ENCODE assay signal across 24 mouse cellular contexts in the genomic region with DNA sequence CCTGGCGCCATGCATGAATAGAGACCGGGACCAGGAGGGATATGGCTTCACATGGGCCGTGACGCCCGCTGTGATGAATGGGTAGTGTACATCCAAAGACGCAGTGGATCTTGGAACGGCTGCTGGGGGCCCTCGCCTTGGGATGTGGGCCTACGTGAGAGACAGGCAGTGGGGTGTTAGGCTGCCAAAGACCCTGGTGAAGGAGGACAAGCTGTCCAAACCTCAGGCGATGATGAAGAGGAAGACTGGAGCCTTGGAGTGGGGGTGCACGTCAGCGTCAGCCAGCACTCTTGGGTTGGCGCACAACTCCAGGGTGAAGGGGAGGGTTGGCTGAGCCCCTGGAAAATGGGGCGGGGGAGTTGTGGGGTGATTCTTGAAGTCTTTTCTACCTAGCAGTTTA. TPM values are rescaled to one million over a fixed set of nuclear protein-coding genes. Genes with fewer than 3 reads are reported as not detected.
DNase-seq lines count a peak whose midpoint lies in the region; ATAC-seq and TF ChIP-seq lines count a peak whose summit lies in the region.
"Had no signal": no experiment of that assay in that cellular context is flagged by ENCODE, and none has a peak within 500 bp of the region (broad histone marks: within the 10 kb centered on the region; RNA-seq: fewer than 3 reads in every experiment).

No protein-coding gene starts in this region.

- no peak overlapping the region for H3K9ac ChIP-seq in lung, embryonic 15.5 days
- H3K9ac ChIP-seq in embryonic facial prominence, embryonic 13.5 days = no peak overlapping the region
- H3K9ac ChIP-seq in limb, embryonic 12.5 days (replicated peaks) = no peak overlapping the region
- H3K9ac ChIP-seq: forebrain, embryonic 13.5 days; kidney, embryonic 15.5 days; liver, embryonic 15.5 days had no signal

- WGBS in lung, embryonic 15.5 days = 55% methylated on average over 14 of the region's 14 CpGs
- 93% methylated on average over 14 of the region's 14 CpGs for WGBS in embryonic facial prominence, embryonic 13.5 days
- WGBS in limb, embryonic 12.5 days = 92% methylated on average over 14 of the region's 14 CpGs

- no peaks in the 10 kb centered on the region for H3K27me3 ChIP-seq in lung, embryonic 15.5 days
- no peaks in the 10 kb centered on the region for H3K27me3 ChIP-seq in embryonic facial prominence, embryonic 13.5 days
- no peaks in the 10 kb centered on the region for H3K27me3 ChIP-seq in limb, embryonic 12.5 days
- H3K27me3 ChIP-seq in myocyte (ENCODE audit: control insufficient read depth, insufficient read depth, insufficient read length) = no peaks in the 10 kb centered on the region
- H3K27me3 ChIP-seq: forebrain, embryonic 13.5 days; kidney, embryonic 15.5 days had no signal

- H3K4me3 ChIP-seq in lung, embryonic 15.5 days = no peak overlapping the region
- no peak overlapping the region for H3K4me3 ChIP-seq in embryonic facial prominence, embryonic 13.5 days
- H3K4me3 ChIP-seq in limb, embryonic 12.5 days (replicated peaks) = no peak overlapping the region
- H3K4me3 ChIP-seq in myocyte = no peak overlapping the region
- H3K4me3 ChIP-seq: forebrain, embryonic 13.5 days; kidney, embryonic 15.5 days; liver, embryonic 15.5 days; megakaryocyte, embryonic 14.5 days had no signal

- H3K36me3 ChIP-seq in lung, embryonic 15.5 days = no peaks in the 10 kb centered on the region
- H3K36me3 ChIP-seq in embryonic facial prominence, embryonic 13.5 days = no peaks in the 10 kb centered on the region
- H3K36me3 ChIP-seq in limb, embryonic 12.5 days = no peaks in the 10 kb centered on the region
- no peaks in the 10 kb centered on the region for H3K36me3 ChIP-seq in myocyte (ENCODE audit: control insufficient read depth, insufficient read depth)
- H3K36me3 ChIP-seq: kidney, embryonic 15.5 days; liver, embryonic 15.5 days had no signal

- no peaks in the 10 kb centered on the region for H3K79me2 ChIP-seq in myocyte (ENCODE audit: control insufficient read depth, insufficient read depth)

- peak overlapping the region; percentile 11; the same call in 1 of the 2 replicates for H3K4me2 ChIP-seq in lung, embryonic 15.5 days
- H3K4me2 ChIP-seq in embryonic facial prominence, embryonic 13.5 days = no peak overlapping the region
- no peak overlapping the region for H3K4me2 ChIP-seq in limb, embryonic 12.5 days
- peak overlapping the region; percentile 70 for H3K4me2 ChIP-seq in myocyte (ENCODE audit: low read depth)
- H3K4me2 ChIP-seq: kidney, embryonic 15.5 days; liver, embryonic 15.5 days had no signal

- ATAC-seq in lung, embryonic 15.5 days (ENCODE audit: borderline replicate concordance, extremely low read depth, low FRiP score, low TSS enrichment) = peak; percentile 79
- ATAC-seq in embryonic facial prominence, embryonic 13.5 days (ENCODE audit: insufficient number of reproducible peaks, insufficient read depth, low FRiP score, low TSS enrichment, low read depth) = no peak
- no peak for ATAC-seq in limb, embryonic 12.5 days (ENCODE audit: insufficient number of reproducible peaks, insufficient read depth, low FRiP score, low TSS enrichment, low read depth)
- ATAC-seq: intestine, postnatal 0 days had no signal

- H3K9me3 ChIP-seq in lung, embryonic 15.5 days = no peaks in the 10 kb centered on the region
- H3K9me3 ChIP-seq in embryonic facial prominence, embryonic 13.5 days = no peaks in the 10 kb centered on the region
- H3K9me3 ChIP-seq in limb, embryonic 12.5 days = no peaks in the 10 kb centered on the region
- H3K9me3 ChIP-seq: forebrain, embryonic 13.5 days; kidney, embryonic 15.5 days; liver, embryonic 15.5 days; megakaryocyte, embryonic 14.5 days had no signal

- DNase-seq in lung, postnatal 36 days = no peak
- no peak for DNase-seq in layer of hippocampus, postnatal 36 days
- no peak for DNase-seq in urinary bladder, postnatal 10 days (ENCODE audit: low spot score)
- DNase-seq: adrenal gland, adult 2 months; cerebellum, adult 9-10 months; layer of hippocampus, adult 9-11 months had no signal

- H3ac ChIP-seq in myocyte (ENCODE audit: control insufficient read depth, insufficient read length) = no peak overlapping the region

- peak overlapping the region; percentile 96 for H3K27ac ChIP-seq in lung, embryonic 15.5 days
- peak overlapping the region; percentile 86 for H3K27ac ChIP-seq in embryonic facial prominence, embryonic 13.5 days
- peak overlapping the region; percentile 81; the same call in 1 of the 2 replicates for H3K27ac ChIP-seq in limb, embryonic 12.5 days
- H3K27ac ChIP-seq: liver, embryonic 15.5 days had no signal

- TF ChIP-seq POLR2A in myocyte (IDR thresholded peaks at IDR 0.05; ENCODE audit: insufficient read length, low read depth) = no peak

- H3K4me1 ChIP-seq in lung, embryonic 15.5 days = peaks cover 77% of the 10 kb centered on the region
- peaks cover 59% of the 10 kb centered on the region for H3K4me1 ChIP-seq in embryonic facial prominence, embryonic 13.5 days
- peaks cover 51% of the 10 kb centered on the region for H3K4me1 ChIP-seq in limb, embryonic 12.5 days (replicated peaks)

TF ChIP-seq in myocyte, 11 proteins besides CTCF, POLR2A, EP300 and RAD21:
- TF ChIP-seq MYOD1 (IDR thresholded peaks at IDR 0.05; ENCODE audit: control insufficient read depth in 1 of 3, insufficient read length in 2 of 3, low read depth in 2 of 3) (no peak), SRF (IDR thresholded peaks at IDR 0.05; ENCODE audit: control insufficient read depth, insufficient read length, low read depth) (no peak), CEBPB (IDR thresholded peaks at IDR 0.05; ENCODE audit: insufficient read depth, poor library complexity, severe bottlenecking) (no peak), TCF3 (IDR thresholded peaks at IDR 0.05; ENCODE audit: insufficient read length, low read depth) (no peak), E2F4 (IDR thresholded peaks at IDR 0.05; ENCODE audit: insufficient read depth) (no peak), MYOG (IDR thresholded peaks at IDR 0.05; ENCODE audit: control insufficient read depth in 1 of 3, insufficient read depth in 1 of 3, insufficient read length in 2 of 3, low read depth in 2 of 3) (no peak), REST (IDR thresholded peaks at IDR 0.05; ENCODE audit: insufficient read depth, insufficient read length) (no peak), USF1 (IDR thresholded peaks at IDR 0.05; ENCODE audit: low read depth) (no peak)
TF ChIP-seq in myocyte: peak in this region for 0.

RNA-seq across cellular contexts. Expression of a gene that starts 3.5 kb away (rescaled TPM):
- polyA plus RNA-seq in lung, embryonic 15.5 days (2015; fragmentation: Nextera tagmentation; extraction: Ambion mirVana) = 0.34 and 0.87 TPM in 2 replicates
- polyA plus RNA-seq in embryonic facial prominence, embryonic 13.5 days (2015; fragmentation: Nextera tagmentation; extraction: Ambion mirVana) = 0.37 and 0.66 TPM in 2 replicates
- polyA plus RNA-seq in limb, embryonic 12.5 days (2016; fragmentation: Nextera tagmentation; extraction: Ambion mirVana) = 0.60 TPM in 1 of 2 replicates, not detected in the other
- polyA plus RNA-seq in myocyte (2012; fragmentation: generic; extraction: Trizol) = 14.5 TPM
- not detected for total RNA-seq in layer of hippocampus, postnatal 36 days (2021)
- total RNA-seq: adrenal gland, adult 2 months; common myeloid progenitor, adult 5-6 weeks; gastrocnemius, postnatal 14 days; heart, postnatal 25 days; left cerebral cortex, adult 8-10 months had no signal
- polyA plus RNA-seq: embryonic facial prominence, embryonic 11.5 days; forebrain, embryonic 13.5 days; hindbrain, embryonic 16.5 days; limb, embryonic 11.5 days; midbrain, embryonic 16.5 days; neural tube, embryonic 11.5 days had no signal

RNA-seq across cellular contexts. Expression of a gene that starts 10.5 kb away (rescaled TPM):
- polyA plus RNA-seq in lung, embryonic 15.5 days (2015; fragmentation: Nextera tagmentation; extraction: Ambion mirVana) = 2.4 and 7.4 TPM in 2 replicates
- 7.7 and 8.4 TPM in 2 replicates for polyA plus RNA-seq in embryonic facial prominence, embryonic 13.5 days (2015; fragmentation: Nextera tagmentation; extraction: Ambion mirVana)
- 14.4 and 15.3 TPM in 2 replicates for polyA plus RNA-seq in limb, embryonic 12.5 days (2016; fragmentation: Nextera tagmentation; extraction: Ambion mirVana)
- polyA plus RNA-seq in myocyte (2012; fragmentation: generic; extraction: Trizol) = 3,238 TPM
- not detected for total RNA-seq in layer of hippocampus, postnatal 36 days (2021)
- polyA plus RNA-seq: adrenal gland, adult 2 months had no signal

RNA-seq across cellular contexts. Expression of a gene that starts 29.5 kb away (rescaled TPM):
- polyA plus RNA-seq in lung, embryonic 15.5 days (2015; fragmentation: Nextera tagmentation; extraction: Ambion mirVana) = 125 and 130 TPM in 2 replicates
- 28.5 and 29.2 TPM in 2 replicates for polyA plus RNA-seq in embryonic facial prominence, embryonic 13.5 days (2015; fragmentation: Nextera tagmentation; extraction: Ambion mirVana)
- polyA plus RNA-seq in limb, embryonic 12.5 days (2016; fragmentation: Nextera tagmentation; extraction: Ambion mirVana) = 30.2 and 30.3 TPM in 2 replicates
- 298 TPM for polyA plus RNA-seq in myocyte (2012; fragmentation: generic; extraction: Trizol)
- total RNA-seq in layer of hippocampus, postnatal 36 days (2021) = 1 to 10 TPM; 1.2 to 3.4 TPM

RNA-seq across cellular contexts. Expression of a gene that starts 43.3 kb away (rescaled TPM):
- polyA plus RNA-seq in lung, embryonic 15.5 days (2015; fragmentation: Nextera tagmentation; extraction: Ambion mirVana) = 272 and 299 TPM in 2 replicates
- polyA plus RNA-seq in embryonic facial prominence, embryonic 13.5 days (2015; fragmentation: Nextera tagmentation; extraction: Ambion mirVana) = 210 and 222 TPM in 2 replicates
- polyA plus RNA-seq in limb, embryonic 12.5 days (2016; fragmentation: Nextera tagmentation; extraction: Ambion mirVana) = 135 and 145 TPM in 2 replicates
- polyA plus RNA-seq in myocyte (2012; fragmentation: generic; extraction: Trizol) = 887 TPM
- total RNA-seq in layer of hippocampus, postnatal 36 days (2021) = 100 to 1,000 TPM; 289 to 292 TPM

RNA-seq across cellular contexts. Expression of a gene that starts 48.6 kb away (rescaled TPM):
- 0.39 and 0.72 TPM in 2 replicates for polyA plus RNA-seq in lung, embryonic 15.5 days (2015; fragmentation: Nextera tagmentation; extraction: Ambion mirVana)
- not detected in 2 replicates for polyA plus RNA-seq in embryonic facial prominence, embryonic 13.5 days (2015; fragmentation: Nextera tagmentation; extraction: Ambion mirVana)
- 0.63 and 3.4 TPM in 2 replicates for polyA plus RNA-seq in limb, embryonic 12.5 days (2016; fragmentation: Nextera tagmentation; extraction: Ambion mirVana)
- 0.31 TPM for polyA plus RNA-seq in myocyte (2012; fragmentation: generic; extraction: Trizol)
- not detected for total RNA-seq in layer of hippocampus, postnatal 36 days (2021)
- polyA plus RNA-seq: adrenal gland, adult 2 months; embryonic facial prominence, embryonic 11.5 days; forebrain, embryonic 13.5 days; intestine, postnatal 0 days; neural tube, embryonic 11.5 days had no signal

Comparison
In these comparisons a context has a peak if more than half of its experiments do, and no peak if none do; other contexts are left out.
1. H3K4me2 ChIP-seq: peak in lung, embryonic 15.5 days (single experiment) and myocyte (single experiment); none in embryonic facial prominence, embryonic 13.5 days (single experiment) and limb, embryonic 12.5 days (single experiment).
2. RNA of a gene that starts 10.5 kb away (polyA plus RNA-seq): 3,238 TPM in myocyte (single experiment); 14.4 to 15.3 TPM in limb, embryonic 12.5 days, 7.7 to 8.4 TPM in embryonic facial prominence, embryonic 13.5 days and 2.4 to 7.4 TPM in lung, embryonic 15.5 days; every median in the first group is over 100 times any median in the second.
3. Peak in every context shown above with its lines, with median percentiles within 50 percentile points of each other: H3K27ac ChIP-seq.